ENCODE assay signal across 8 mouse cellular contexts in the genomic region with DNA sequence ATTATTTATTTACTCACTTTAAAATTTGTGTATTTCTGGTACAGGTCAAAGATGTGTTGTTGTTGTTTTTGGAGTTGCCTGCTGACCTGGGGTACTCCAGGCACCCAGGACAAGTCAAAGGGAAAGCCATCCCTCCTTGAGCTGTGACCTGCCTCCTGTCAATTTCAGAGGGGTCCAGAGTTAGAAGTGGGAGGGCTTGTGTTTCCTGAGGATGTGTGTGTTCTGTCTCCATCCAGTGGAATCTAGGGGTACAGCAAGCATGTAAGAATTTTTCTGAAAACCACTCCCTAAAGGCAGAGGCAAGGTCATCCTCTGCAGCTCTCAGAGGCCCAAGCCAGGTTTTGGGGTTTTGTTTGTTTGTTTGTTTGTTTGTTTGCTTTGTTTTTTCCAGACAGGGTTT. TPM values are rescaled to one million over a fixed set of nuclear protein-coding genes. Genes with fewer than 3 reads are reported as not detected.
DNase-seq lines count a peak whose midpoint lies in the region; ATAC-seq and TF ChIP-seq lines count a peak whose summit lies in the region.

No protein-coding gene starts in this region.

- no peak overlapping the region for H3K4me2 ChIP-seq in embryonic facial prominence, embryonic 11.5 days (ENCODE audit: low read depth, low read length)
- H3K4me2 ChIP-seq in lung, embryonic 14.5 days: no peak overlapping the region

- H3K4me1 ChIP-seq in embryonic facial prominence, embryonic 11.5 days (ENCODE audit: control insufficient read depth, insufficient read depth, low read length): no peaks in the 10 kb centered on the region
- H3K4me1 ChIP-seq in embryonic facial prominence, embryonic 10.5 days: no peaks in the 10 kb centered on the region
- no peaks in the 10 kb centered on the region; the same call in 1 of the 2 replicates for H3K4me1 ChIP-seq in lung, embryonic 14.5 days (ENCODE audit: insufficient read depth)

- TF ChIP-seq CTCF in lung, embryonic 14.5 days (IDR thresholded peaks at IDR 0.05; ENCODE audit: low read depth): peak; percentile 81

- H3K4me3 ChIP-seq in embryonic facial prominence, embryonic 11.5 days (ENCODE audit: low read depth, low read length): no peak overlapping the region
- no peak overlapping the region for H3K4me3 ChIP-seq in embryonic facial prominence, embryonic 10.5 days
- H3K4me3 ChIP-seq in lung, embryonic 14.5 days (ENCODE audit: low read depth, low read length): no peak overlapping the region

- no peak for ATAC-seq in embryonic facial prominence, embryonic 11.5 days (replicated peaks; ENCODE audit: insufficient number of reproducible peaks, low FRiP score, low TSS enrichment, low read depth)
- 0 out of 2 replicates have a peak, but pooled peaks have one; percentile 23 for ATAC-seq in lung, embryonic 14.5 days (ENCODE audit: insufficient read depth)

- no peaks in the 10 kb centered on the region for H3K9me3 ChIP-seq in embryonic facial prominence, embryonic 11.5 days (replicated peaks; ENCODE audit: control insufficient read depth, low read length)
- H3K9me3 ChIP-seq in embryonic facial prominence, embryonic 10.5 days: no peaks in the 10 kb centered on the region
- no peaks in the 10 kb centered on the region for H3K9me3 ChIP-seq in lung, embryonic 14.5 days (ENCODE audit: low read depth, low read length)

- peaks cover 2% of the 10 kb centered on the region; the same call in 1 of the 2 replicates for H3K36me3 ChIP-seq in embryonic facial prominence, embryonic 11.5 days (replicated peaks; ENCODE audit: control insufficient read depth, insufficient read depth, low read depth, low read length)
- peaks cover 42% of the 10 kb centered on the region for H3K36me3 ChIP-seq in embryonic facial prominence, embryonic 10.5 days (replicated peaks)
- peaks cover 37% of the 10 kb centered on the region for H3K36me3 ChIP-seq in lung, embryonic 14.5 days (ENCODE audit: insufficient read depth)

- DNase-seq in embryonic facial prominence, embryonic 11.5 days (ENCODE audit: low spot score): peak; percentile 74
- DNase-seq in embryonic facial prominence, embryonic 10.5 days (ENCODE audit: low spot score): no peak
- peak; percentile 74 for DNase-seq in lung, embryonic 14.5 days
- no peak for DNase-seq in lung, adult 18-20 months
- peak; percentile 44 for DNase-seq in embryo, embryonic 11.5 days (ENCODE audit: low read depth, low spot score)
- peak; percentile 73 for DNase-seq in mesoderm, embryonic 11.5 days (ENCODE audit: low read depth, low spot score)
- no peak for DNase-seq in right cerebral cortex, adult 18-20 months
- DNase-seq in right cerebral cortex, postnatal 14 days: no peak

- no peaks in the 10 kb centered on the region for H3K27me3 ChIP-seq in embryonic facial prominence, embryonic 11.5 days (ENCODE audit: control insufficient read depth, insufficient read depth, low read length)
- no peaks in the 10 kb centered on the region for H3K27me3 ChIP-seq in embryonic facial prominence, embryonic 10.5 days (replicated peaks; ENCODE audit: low read depth, poor library complexity, severe bottlenecking)
- H3K27me3 ChIP-seq in lung, embryonic 14.5 days (ENCODE audit: insufficient read depth, low read length): no peaks in the 10 kb centered on the region

- no peak overlapping the region for H3K27ac ChIP-seq in embryonic facial prominence, embryonic 11.5 days (replicated peaks; ENCODE audit: low read depth, low read length)
- H3K27ac ChIP-seq in embryonic facial prominence, embryonic 10.5 days (replicated peaks): no peak overlapping the region
- H3K27ac ChIP-seq in lung, embryonic 14.5 days (ENCODE audit: low read depth): no peak overlapping the region

- H3K9ac ChIP-seq in embryonic facial prominence, embryonic 11.5 days (replicated peaks; ENCODE audit: low read length): no peak overlapping the region
- H3K9ac ChIP-seq in lung, embryonic 14.5 days: no peak overlapping the region

RNA-seq across cellular contexts. Expression of a gene that starts 8.0 kb away (rescaled TPM):
- 40.7 and 43.7 TPM in 2 replicates for polyA plus RNA-seq in embryonic facial prominence, embryonic 11.5 days (2014; fragmentation: Nextera tagmentation; extraction: Ambion mirVana)
- 76.6 and 77.0 TPM in 2 replicates for polyA plus RNA-seq in embryonic facial prominence, embryonic 10.5 days (2016; fragmentation: Nextera tagmentation; extraction: Ambion mirVana)
- polyA plus RNA-seq in lung, embryonic 14.5 days (2014; fragmentation: Nextera tagmentation; extraction: Ambion mirVana): 29.2 and 30.4 TPM in 2 replicates

Comparison
In these comparisons a context has a peak if more than half of its experiments do, and no peak if none do; other contexts are left out.
1. DNase-seq: peak in embryonic facial prominence, embryonic 11.5 days (single experiment), lung, embryonic 14.5 days (single experiment), embryo, embryonic 11.5 days (single experiment) and mesoderm, embryonic 11.5 days (single experiment); none in embryonic facial prominence, embryonic 10.5 days (single experiment), lung, adult 18-20 months (0 of 2), right cerebral cortex, adult 18-20 months (single experiment) and right cerebral cortex, postnatal 14 days (single experiment).